Mouse (Mus musculus) thymus, postnatal 0 days (tissue): ENCODE measurements around the gene Morn1. TPM values are rescaled to one million over a fixed set of nuclear protein-coding genes. Genes with fewer than 3 reads are reported as not detected.
"Not testable (repeated sequence)": the region's sequence is repeated elsewhere in the genome, so short reads cannot be mapped to it uniquely, and the experiment has no call there.

Experiments
- DNase-seq: peaks from one replicate; pipeline ENCODE4 v3.0.0-alpha.2; 2015; ENCODE audit warnings: low spot score
- polyA plus RNA-seq: library from polyadenylated mRNA; unstranded; fragments of >200 nt; fragmentation: Nextera tagmentation; extraction: Ambion mirVana; gene quantifications from 2 replicates; pipeline ENCODE4 v1.2.1, GENCODE M21; 2015

Morn1 gene
- polyA plus RNA-seq, 1 experiment from 2014 or later = 2.9 TPM

DNA sequence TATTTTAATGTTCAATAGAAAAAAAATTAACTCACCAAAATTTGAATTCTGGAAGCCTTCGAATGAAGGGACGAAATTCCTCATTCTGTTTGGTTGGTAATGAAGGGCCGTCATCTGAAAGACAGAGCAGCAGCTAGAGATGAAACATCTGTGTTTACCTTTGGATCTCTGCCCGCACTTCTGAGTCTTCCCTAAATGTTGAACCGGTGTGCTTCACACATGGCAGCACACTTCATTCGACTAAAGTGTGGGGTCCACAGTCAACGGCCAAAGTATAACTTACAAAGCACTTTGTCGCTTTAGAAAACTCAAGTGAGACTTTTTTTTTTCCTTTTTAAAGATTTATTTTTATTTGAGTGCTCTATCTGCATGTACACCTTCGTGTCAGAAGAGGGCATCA, 9.7 kb upstream of the Morn1 start:
- no peak for DNase-seq

DNA sequence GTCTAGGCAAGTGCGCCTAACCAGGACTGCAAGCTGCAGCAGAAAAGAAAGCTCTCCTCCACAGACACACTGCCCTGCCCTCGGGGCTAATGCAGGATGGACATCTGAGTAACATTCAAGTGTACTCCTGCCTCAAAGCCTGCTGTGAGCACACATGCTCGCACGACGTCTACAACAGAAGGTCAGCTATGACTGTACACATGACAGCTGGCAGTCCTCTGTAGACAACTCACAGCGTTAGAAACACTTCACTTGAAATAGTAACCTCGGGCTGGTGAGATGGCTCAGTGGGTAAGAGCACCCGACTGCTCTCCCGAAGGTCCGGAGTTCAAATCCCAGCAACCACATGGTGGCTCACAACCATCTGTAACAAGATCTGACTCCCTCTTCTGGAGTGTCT, 7.6 kb upstream of the Morn1 start:
- not testable (repeated sequence) for DNase-seq

DNA sequence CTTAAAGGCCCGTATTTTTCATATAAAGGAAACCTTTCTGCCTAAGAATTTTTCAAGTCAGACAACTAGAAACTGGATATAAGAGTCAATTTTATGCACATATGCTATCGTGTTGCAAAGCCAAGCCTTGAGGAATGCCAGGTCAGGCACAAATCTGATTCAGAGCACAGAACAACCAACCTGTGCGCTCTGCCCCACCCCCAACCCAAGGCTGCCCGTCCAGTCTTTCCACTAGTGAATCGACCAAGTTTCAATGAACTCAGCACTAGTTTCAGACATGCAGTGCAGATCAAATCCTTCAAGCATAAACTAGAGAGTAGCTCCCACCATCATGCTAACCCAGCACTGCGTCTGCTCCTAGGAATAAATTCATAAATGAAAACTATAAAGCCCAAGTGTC, 6.7 kb upstream of the Morn1 start:
- no peak for DNase-seq

- no peak for DNase-seq
Measured at GRCm38 (mm10) chr4:155083553-155083952, 2.8 kb upstream of the Morn1 start.

GRCm38 (mm10) chr4:155084351-155084750, 2.0 kb upstream of the Morn1 start:
- DNase-seq = no peak

GRCm38 (mm10) chr4:155085206-155086107, 920 bp upstream of the Morn1 start:
- peak; percentile 22 for DNase-seq

DNA sequence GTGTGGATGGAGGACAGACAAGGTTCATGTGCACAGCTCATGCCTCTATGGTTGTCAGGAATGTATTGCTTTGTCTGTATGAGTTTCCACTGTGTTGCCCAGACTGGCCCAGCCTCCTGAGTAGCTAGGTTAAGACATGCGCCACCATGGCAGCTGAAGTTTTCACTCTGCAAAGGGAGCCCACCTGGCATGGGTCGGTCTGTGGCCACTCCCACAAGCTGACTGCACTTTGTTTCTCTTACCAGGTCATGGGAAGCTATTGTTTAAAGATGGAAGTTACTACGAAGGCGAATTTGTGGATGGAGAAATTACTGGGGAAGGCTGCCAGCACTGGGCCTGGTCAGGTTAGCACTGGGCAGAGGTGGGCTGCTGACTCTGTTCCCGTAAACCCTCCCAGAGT, 2.9 kb downstream of the Morn1 start:
- DNase-seq = no peak

GRCm38 (mm10) chr4:155090147-155090546, 3.8 kb downstream of the Morn1 start:
- DNase-seq = no peak

GRCm38 (mm10) chr4:155090688-155091449, 4.5 kb downstream of the Morn1 start:
- no peak for DNase-seq

DNA sequence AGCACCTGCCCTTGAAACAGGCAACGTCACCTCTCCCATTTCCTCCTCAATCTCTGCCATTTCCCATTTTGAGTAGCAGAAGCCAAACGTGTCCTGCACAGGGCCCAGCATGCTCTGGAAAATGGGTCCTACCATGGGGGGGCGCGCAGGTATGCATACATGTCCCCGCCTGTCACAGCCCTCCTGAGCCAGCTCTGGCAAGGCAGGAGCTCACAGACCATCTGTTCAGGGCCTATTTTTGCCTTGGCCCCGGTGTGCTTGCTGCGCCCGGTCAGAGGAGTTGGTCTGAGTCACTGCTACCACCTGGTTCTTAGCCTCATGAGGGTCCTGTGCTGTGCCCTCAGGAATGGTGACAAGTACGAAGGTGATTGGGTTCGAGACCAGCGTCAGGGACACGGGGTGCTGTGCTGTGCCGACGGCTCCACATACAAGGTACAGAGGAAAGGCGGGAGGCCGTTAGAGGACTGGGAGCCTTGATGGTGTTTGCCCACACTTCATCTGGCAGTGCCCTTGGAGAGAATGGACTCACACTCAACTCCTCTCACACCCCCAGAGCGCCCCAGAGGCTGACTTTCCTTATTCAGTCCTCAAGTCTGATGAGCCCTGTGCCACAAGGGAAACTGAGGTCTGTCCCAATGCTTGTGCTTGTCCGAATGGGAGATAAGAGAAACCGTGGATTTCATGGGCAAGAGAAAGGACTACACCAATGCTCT, 6.5 kb downstream of the Morn1 start:
- DNase-seq = no peak

- DNase-seq = no peak
Measured at GRCm38 (mm10) chr4:155093431-155094149, 7.2 kb downstream of the Morn1 start.

DNA sequence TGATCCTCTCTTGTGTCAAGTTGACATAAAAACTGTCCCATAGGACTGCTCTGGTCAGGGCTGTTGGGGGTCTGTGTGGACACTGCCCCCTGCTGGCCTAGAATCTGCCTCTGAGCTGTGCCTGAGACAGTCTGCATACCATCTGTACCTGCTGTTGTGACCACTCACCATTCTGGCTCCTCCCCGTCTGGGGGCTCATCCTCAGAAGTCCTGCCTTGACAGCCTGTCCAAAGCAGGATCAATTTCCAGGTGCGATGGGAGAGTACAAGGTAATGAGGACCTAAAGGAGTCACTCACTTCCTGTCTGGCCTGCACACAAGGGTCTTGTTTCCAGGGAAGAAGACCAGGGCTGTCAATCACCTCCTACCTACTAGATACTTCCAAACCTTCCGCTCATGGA, 8.2 kb downstream of the Morn1 start:
- DNase-seq = peak; percentile 60

- peak; percentile 88 for DNase-seq
Measured at GRCm38 (mm10) chr4:155095238-155095900, 9.0 kb downstream of the Morn1 start.

- no peak for DNase-seq
Measured at GRCm38 (mm10) chr4:155095967-155096366, 9.6 kb downstream of the Morn1 start.

DNA sequence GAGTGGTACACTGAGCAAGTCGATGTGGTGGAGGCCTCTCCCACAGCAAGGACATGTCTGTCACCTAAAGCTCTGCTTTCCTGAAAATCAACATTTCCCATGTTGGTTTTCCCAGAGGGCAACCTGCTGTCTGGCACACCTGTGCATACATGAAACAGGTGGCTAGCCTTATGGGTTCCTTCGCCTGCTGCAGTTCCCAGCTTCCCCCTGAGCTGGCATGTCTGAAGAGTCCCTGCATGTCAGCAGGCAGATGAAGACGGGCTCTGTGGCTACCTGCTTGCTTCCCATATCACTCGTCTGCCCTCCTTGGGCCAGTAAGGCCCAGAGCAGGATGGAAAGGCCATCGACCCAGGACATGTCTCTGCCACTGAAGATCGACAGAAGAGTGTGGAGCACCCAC, 11.1 kb downstream of the Morn1 start:
- DNase-seq = no peak

- DNase-seq = no peak
Measured at GRCm38 (mm10) chr4:155098572-155098971, 12.2 kb downstream of the Morn1 start.

- DNase-seq = no peak
Measured at GRCm38 (mm10) chr4:155107886-155108285, 21.5 kb downstream of the Morn1 start.

DNA sequence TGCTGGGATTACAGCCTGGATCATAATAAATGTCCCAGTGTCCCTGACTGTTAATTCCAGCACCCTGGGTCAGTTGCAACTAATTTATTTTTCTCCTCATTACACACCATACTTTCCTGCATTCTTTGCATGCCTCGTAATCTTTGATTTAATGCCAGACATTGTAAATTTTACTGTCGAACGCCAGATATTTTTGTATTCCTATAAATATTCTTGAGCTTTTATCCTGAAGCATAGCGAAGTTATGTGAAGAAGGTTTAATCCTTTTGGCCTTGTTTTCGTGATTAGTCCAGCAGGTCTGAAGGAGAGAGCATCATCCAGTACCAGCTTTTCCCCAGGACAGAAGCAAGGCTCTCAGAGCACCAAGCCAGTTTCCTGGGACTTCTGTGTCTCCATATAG, 23.1 kb downstream of the Morn1 start:
- no peak for DNase-seq

DNA sequence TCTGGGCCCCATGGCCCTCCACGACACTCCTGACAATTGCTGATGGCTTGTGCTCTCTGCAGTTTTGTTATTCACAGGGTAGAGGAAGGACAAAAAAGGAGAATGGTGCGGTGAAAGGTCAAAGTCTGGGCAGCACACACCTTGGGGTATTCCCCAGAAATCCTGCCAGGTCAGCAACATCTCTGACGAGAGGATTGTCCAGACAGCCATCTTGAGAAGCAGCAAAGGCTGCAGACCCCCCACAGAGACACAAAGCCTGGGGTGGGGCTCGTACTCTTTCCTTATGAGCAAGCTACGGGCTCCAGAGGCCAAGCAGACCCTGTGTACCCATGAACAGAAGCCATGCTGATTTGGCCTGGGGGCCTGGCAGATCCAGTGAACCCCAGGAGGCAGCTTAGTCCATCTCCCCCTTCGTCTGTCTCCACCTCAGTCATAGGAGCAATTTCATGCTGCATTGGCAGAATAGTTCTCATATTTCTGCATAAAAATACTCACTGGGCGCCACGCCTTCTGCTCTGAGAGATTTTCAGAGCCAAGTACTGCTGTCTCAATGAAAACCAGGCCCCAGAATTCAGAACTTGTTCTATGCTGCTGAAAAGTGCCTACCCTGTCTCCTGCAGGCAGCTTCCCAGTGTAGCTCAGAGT, 27.5 kb downstream of the Morn1 start:
- DNase-seq = no peak

- no peak for DNase-seq
Measured at GRCm38 (mm10) chr4:155116607-155117006, 30.2 kb downstream of the Morn1 start.
